Mouse (Mus musculus): ENCODE results near the gene Il20rb. TPM values are rescaled to one million over a fixed set of nuclear protein-coding genes. Genes with fewer than 3 reads are reported as not detected.
A peak's percentile ranks its signal among the peaks of the same experiment; 100 is the strongest.

The Il20rb gene
- 0.37 and 0.58 TPM in 2 replicates for polyA plus RNA-seq (2015; fragmentation: Nextera tagmentation; extraction: Ambion mirVana)

GRCm38 (mm10) chr9:100486431-100486830 lies at the start of gene Il20rb:
Gene Il20rb, minus strand, starts transcription at chr9:100486788.
- Histone ChIP-seq H3K4me3 (replicated peaks) (no peak within 1 kb of the TSS), H3K36me3 (no peaks in the 10 kb centered on the region), H3K27me3 (no peaks in the 10 kb centered on the region), H3K4me1 (replicated peaks) (peaks cover 6% of the 10 kb centered on the region; the same call in 1 of the 2 replicates), H3K4me2 (no peak within 1 kb of the TSS), H3K27ac (no peak within 1 kb of the TSS), H3K9ac (no peak within 1 kb of the TSS), H3K9me3 (replicated peaks) (no peaks in the 10 kb centered on the region)
- DNase-seq = no peak
- WGBS (ENCODE audit: insufficient replicate concordance) = 79% methylated on average over 5 of the region's 5 CpGs
- ATAC-seq (ENCODE audit: low read depth) = no peak

- no peaks in the 10 kb centered on the region for H3K9me3 ChIP-seq (replicated peaks)
- no peak overlapping the region for H3K9ac ChIP-seq
- peaks cover 45% of the 10 kb centered on the region for H3K4me1 ChIP-seq (replicated peaks)
- no peak for DNase-seq
- ATAC-seq (ENCODE audit: low read depth) = peak; percentile 79
- WGBS (ENCODE audit: insufficient replicate concordance) = 38% methylated on average over 2 of the region's 2 CpGs
- no peaks in the 10 kb centered on the region for H3K36me3 ChIP-seq
- no peak overlapping the region for H3K4me2 ChIP-seq
- no peaks in the 10 kb centered on the region for H3K27me3 ChIP-seq
- no peak overlapping the region for H3K27ac ChIP-seq
- H3K4me3 ChIP-seq (replicated peaks) = no peak overlapping the region
These were observed 49.2 kb upstream of the Il20rb start for GRCm38 (mm10) chr9:100535618-100536262.

DNA sequence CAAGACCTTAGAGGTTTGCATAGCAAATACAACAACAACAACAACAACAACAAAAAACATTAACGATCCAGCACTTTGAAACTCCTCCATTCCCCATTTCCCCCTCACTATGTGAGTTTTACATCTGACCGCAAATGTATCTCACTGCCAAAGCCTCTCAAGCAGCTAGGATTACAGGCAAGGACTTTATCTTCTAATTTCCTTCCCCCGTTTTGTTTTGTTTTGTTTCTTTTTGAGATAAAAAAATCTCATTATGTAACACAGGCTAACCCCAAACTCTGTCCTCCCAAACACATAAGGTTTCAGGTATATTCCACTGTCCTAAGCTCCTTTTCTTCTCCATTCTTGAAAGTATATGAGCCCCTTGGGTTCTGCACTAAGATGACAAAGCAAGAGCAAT lies 48.1 kb upstream of the Il20rb start:
- DNase-seq (no peak), ATAC-seq (ENCODE audit: low read depth) (no peak)
- no peak overlapping the region for H3K27ac ChIP-seq
- no peak overlapping the region for H3K4me3 ChIP-seq (replicated peaks)
- no peak overlapping the region for H3K9ac ChIP-seq
- no peaks in the 10 kb centered on the region for H3K27me3 ChIP-seq
- peaks cover 50% of the 10 kb centered on the region for H3K4me1 ChIP-seq (replicated peaks)
- H3K36me3 ChIP-seq = no peaks in the 10 kb centered on the region
- H3K9me3 ChIP-seq (replicated peaks) = no peaks in the 10 kb centered on the region
- WGBS (ENCODE audit: insufficient replicate concordance) = 57% methylated on average over 3 of the region's 3 CpGs
- H3K4me2 ChIP-seq = no peak overlapping the region

GRCm38 (mm10) chr9:100532847-100533505 lies 46.4 kb upstream of the Il20rb start:
- Histone ChIP-seq H3K9ac (no peak overlapping the region), H3K36me3 (peaks cover 3% of the 10 kb centered on the region; the same call in 1 of the 2 replicates), H3K4me2 (0 out of 2 replicates have a peak overlapping the region, but pooled peaks have one; percentile 1), H3K27ac (no peak overlapping the region), H3K4me1 (replicated peaks) (peaks cover 50% of the 10 kb centered on the region), H3K9me3 (replicated peaks) (no peaks in the 10 kb centered on the region), H3K4me3 (replicated peaks) (no peak overlapping the region), H3K27me3 (no peaks in the 10 kb centered on the region)
- ATAC-seq (ENCODE audit: low read depth) = peak; percentile 56
- whole genome bisulfite sequencing (ENCODE audit: insufficient replicate concordance) = 25% methylated on average over 3 of the region's 3 CpGs
- no peak for DNase-seq

DNA sequence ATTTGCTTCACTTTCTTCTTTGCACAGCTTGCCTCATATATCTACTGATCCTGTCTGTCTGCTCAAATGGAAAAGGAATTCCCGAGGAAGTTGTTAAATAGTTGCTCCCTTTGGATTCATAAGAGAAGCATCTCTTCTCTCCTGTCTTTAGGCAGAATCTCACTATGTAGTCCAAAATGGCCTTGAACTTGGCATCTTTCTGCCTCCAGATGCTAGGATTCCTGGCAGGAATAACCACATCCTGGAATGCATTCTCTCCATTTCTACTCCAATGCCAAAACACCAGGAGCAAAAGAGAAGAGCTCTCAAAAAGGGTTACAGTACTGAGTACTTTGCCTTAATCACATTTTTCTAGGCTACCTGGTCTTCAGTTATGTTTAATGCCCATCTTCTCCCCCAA lies 44.7 kb upstream of the Il20rb start:
- no peak overlapping the region for H3K4me3 ChIP-seq (replicated peaks)
- no peaks in the 10 kb centered on the region for H3K27me3 ChIP-seq
- ATAC-seq (ENCODE audit: low read depth) = no peak
- no peaks in the 10 kb centered on the region for H3K9me3 ChIP-seq (replicated peaks)
- DNase-seq = no peak
- 45% methylated on average over 1 of the region's 1 CpGs for WGBS (ENCODE audit: insufficient replicate concordance)
- peaks cover 3% of the 10 kb centered on the region; the same call in 1 of the 2 replicates for H3K36me3 ChIP-seq
- H3K9ac ChIP-seq = no peak overlapping the region
- H3K4me2 ChIP-seq = no peak overlapping the region
- peaks cover 44% of the 10 kb centered on the region for H3K4me1 ChIP-seq (replicated peaks)
- no peak overlapping the region for H3K27ac ChIP-seq

GRCm38 (mm10) chr9:100525225-100525624 lies 38.6 kb upstream of the Il20rb start:
- Histone ChIP-seq H3K36me3 (peaks cover 3% of the 10 kb centered on the region; the same call in 1 of the 2 replicates), H3K27ac (no peak overlapping the region), H3K9ac (no peak overlapping the region), H3K4me2 (no peak overlapping the region), H3K4me3 (replicated peaks) (no peak overlapping the region), H3K27me3 (no peaks in the 10 kb centered on the region), H3K4me1 (replicated peaks) (peaks cover 24% of the 10 kb centered on the region), H3K9me3 (replicated peaks) (no peaks in the 10 kb centered on the region)
- ATAC-seq (ENCODE audit: low read depth) (no peak), DNase-seq (no peak)
- WGBS (ENCODE audit: insufficient replicate concordance) = 38% methylated on average over 2 of the region's 2 CpGs

DNA sequence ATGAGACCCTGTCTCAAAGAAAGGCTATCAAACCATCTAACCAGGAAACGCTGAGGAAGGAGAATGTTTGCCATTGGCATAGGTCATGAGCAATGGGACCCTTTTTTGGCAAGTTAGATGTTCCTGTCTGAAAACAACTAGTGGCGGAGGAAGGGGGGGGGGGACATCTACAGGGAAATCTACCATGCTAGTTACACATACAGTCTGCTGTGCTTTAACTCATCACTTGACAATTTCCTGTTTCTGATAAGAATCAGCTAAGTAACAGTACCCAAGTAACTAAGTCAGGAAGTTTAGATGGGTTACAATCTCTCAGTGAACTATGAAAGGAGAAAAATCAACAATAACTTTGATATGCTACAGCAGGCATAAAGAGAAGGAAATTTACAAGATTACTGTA lies 35.4 kb upstream of the Il20rb start:
- Histone ChIP-seq H3K36me3 (no peaks in the 10 kb centered on the region), H3K27me3 (no peaks in the 10 kb centered on the region), H3K9me3 (replicated peaks) (no peaks in the 10 kb centered on the region), H3K4me1 (replicated peaks) (peaks cover 20% of the 10 kb centered on the region), H3K4me3 (replicated peaks) (no peak overlapping the region), H3K4me2 (no peak overlapping the region), H3K27ac (no peak overlapping the region), H3K9ac (no peak overlapping the region)
- WGBS (ENCODE audit: insufficient replicate concordance) = 53% methylated on average over 2 of the region's 2 CpGs
- no peak for DNase-seq
- no peak for ATAC-seq (ENCODE audit: low read depth)

DNA sequence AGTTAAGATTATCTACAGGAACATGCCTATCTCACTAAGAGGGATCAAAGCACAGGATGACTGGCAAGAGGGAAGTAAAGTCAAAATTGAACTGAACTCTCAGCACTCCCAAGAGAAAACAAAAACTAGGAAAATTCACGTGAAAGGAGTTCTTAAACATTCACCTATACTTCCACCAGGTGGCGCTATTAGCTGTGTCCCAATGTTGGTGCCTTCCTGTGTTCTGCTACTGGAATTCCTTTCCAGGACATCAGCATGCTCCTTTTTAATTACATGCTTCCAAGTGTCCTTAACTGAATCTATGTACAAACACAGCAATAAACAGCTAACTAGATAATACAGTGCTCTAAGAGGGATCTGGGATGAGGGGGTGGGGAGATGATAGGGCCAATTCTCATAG lies 34.0 kb upstream of the Il20rb start:
- DNase-seq = peak; percentile 21
- WGBS (ENCODE audit: insufficient replicate concordance) = 3% methylated on average over 2 of the region's 2 CpGs
- ATAC-seq (ENCODE audit: low read depth) = no peak

DNA sequence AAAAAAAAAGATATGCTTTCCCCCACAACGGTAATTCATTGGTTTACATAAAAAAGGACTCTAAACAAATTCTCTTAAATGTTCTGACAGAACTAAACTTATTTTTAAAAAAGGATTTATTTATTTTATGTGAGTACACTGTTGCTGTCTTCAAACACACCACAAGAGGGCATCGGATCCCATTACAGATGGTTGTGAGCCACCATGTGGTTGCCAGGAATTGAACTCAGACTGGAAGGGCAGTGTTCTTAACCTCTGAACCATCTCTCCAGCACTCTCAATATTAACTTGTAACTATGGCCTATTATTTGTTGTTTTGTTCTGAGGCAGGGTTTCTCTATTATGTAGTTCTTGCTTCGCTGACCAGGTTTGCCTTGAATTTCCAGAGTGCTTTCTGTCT lies 33.4 kb upstream of the Il20rb start:
- Histone ChIP-seq H3K4me3 (replicated peaks) (no peak overlapping the region), H3K36me3 (no peaks in the 10 kb centered on the region), H3K4me1 (replicated peaks) (peaks cover 20% of the 10 kb centered on the region), H3K27ac (no peak overlapping the region), H3K4me2 (no peak overlapping the region), H3K9me3 (replicated peaks) (no peaks in the 10 kb centered on the region), H3K27me3 (no peaks in the 10 kb centered on the region), H3K9ac (no peak overlapping the region)
- ATAC-seq (ENCODE audit: low read depth) (no peak), DNase-seq (no peak)
- 91% methylated on average over 3 of the region's 3 CpGs for WGBS (ENCODE audit: insufficient replicate concordance)

More for the DNA sequence above, 34.0 kb upstream of the Il20rb start:
- Histone ChIP-seq H3K27me3 (no peaks in the 10 kb centered on the region), H3K4me1 (replicated peaks) (peaks cover 20% of the 10 kb centered on the region), H3K4me2 (no peak overlapping the region), H3K9ac (no peak overlapping the region), H3K9me3 (replicated peaks) (no peaks in the 10 kb centered on the region), H3K27ac (no peak overlapping the region), H3K4me3 (replicated peaks) (no peak overlapping the region), H3K36me3 (no peaks in the 10 kb centered on the region)

DNA sequence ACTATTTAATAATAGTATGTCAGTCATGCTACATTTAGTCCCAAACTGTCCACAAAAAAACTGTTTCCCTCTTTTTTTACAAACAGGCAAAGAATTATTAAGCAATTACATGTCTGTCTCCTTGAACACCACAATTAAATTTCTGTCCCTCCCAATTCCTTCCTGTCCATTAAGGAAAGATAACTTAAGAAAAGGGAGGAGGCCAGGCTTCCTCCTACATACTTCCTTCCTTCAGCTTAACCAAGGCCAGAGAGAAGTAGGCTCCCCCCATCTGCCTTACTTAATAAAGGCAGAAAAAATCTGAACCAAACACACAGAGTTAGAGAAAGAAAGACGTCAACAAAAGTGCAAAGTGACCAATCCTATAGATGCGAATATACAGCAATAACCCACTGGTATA lies 21.0 kb upstream of the Il20rb start:
- Histone ChIP-seq H3K9me3 (replicated peaks) (no peaks in the 10 kb centered on the region), H3K4me3 (replicated peaks) (no peak overlapping the region), H3K27me3 (no peaks in the 10 kb centered on the region), H3K27ac (no peak overlapping the region), H3K4me1 (replicated peaks) (no peaks in the 10 kb centered on the region), H3K9ac (no peak overlapping the region), H3K36me3 (no peaks in the 10 kb centered on the region), H3K4me2 (no peak overlapping the region)
- no peak for ATAC-seq (ENCODE audit: low read depth)
- 61% methylated on average over 2 of the region's 2 CpGs for WGBS (ENCODE audit: insufficient replicate concordance)
- no peak for DNase-seq

DNA sequence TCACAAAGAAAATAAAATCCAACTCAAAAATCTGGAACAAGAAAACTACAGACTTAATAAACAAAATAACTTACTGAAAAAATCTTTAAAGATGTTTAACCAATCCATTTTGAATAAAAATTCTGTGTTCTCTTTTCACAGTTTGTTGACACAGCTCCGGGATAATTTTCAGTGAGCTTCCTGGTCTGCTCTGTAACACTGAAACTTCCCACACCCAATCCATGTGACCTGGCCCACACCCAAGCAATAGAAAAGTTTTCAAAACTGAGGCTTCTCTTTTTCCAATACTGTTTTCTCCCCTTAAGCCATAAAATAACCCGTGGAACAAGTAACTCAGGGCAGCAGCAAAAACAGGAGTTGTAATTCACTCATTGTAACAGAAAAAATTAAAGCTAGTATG lies 20.1 kb upstream of the Il20rb start:
- H3K4me2 ChIP-seq = no peak overlapping the region
- no peak overlapping the region for H3K9ac ChIP-seq
- no peaks in the 10 kb centered on the region for H3K27me3 ChIP-seq
- no peaks in the 10 kb centered on the region; the same call in 1 of the 2 replicates for H3K36me3 ChIP-seq
- ATAC-seq (ENCODE audit: low read depth) (no peak), DNase-seq (no peak)
- no peak overlapping the region for H3K27ac ChIP-seq
- H3K9me3 ChIP-seq (replicated peaks) = no peaks in the 10 kb centered on the region
- H3K4me3 ChIP-seq (replicated peaks) = no peak overlapping the region
- H3K4me1 ChIP-seq (replicated peaks) = no peaks in the 10 kb centered on the region
- 49% methylated on average over 2 of the region's 2 CpGs for WGBS (ENCODE audit: insufficient replicate concordance)

GRCm38 (mm10) chr9:100505498-100505897 lies 18.9 kb upstream of the Il20rb start:
- H3K4me3 ChIP-seq (replicated peaks) = no peak overlapping the region
- ATAC-seq (ENCODE audit: low read depth) (no peak), DNase-seq (no peak)
- no peak overlapping the region for H3K27ac ChIP-seq
- H3K36me3 ChIP-seq = peaks cover 3% of the 10 kb centered on the region; the same call in 1 of the 2 replicates
- 81% methylated on average over 4 of the region's 4 CpGs for WGBS (ENCODE audit: insufficient replicate concordance)
- no peak overlapping the region for H3K9ac ChIP-seq
- no peaks in the 10 kb centered on the region for H3K9me3 ChIP-seq (replicated peaks)
- no peaks in the 10 kb centered on the region for H3K27me3 ChIP-seq
- H3K4me2 ChIP-seq = no peak overlapping the region
- H3K4me1 ChIP-seq (replicated peaks) = no peaks in the 10 kb centered on the region
